Mouse (Mus musculus): ENCODE data around the gene C2cd3. TPM values are rescaled to one million over a fixed set of nuclear protein-coding genes. Genes with fewer than 3 reads are reported as not detected.

The C2cd3 gene
- total and polyA plus RNA-seq, 3 experiments, result 8.5 to 23.5 TPM; not detected in 1

DNA sequence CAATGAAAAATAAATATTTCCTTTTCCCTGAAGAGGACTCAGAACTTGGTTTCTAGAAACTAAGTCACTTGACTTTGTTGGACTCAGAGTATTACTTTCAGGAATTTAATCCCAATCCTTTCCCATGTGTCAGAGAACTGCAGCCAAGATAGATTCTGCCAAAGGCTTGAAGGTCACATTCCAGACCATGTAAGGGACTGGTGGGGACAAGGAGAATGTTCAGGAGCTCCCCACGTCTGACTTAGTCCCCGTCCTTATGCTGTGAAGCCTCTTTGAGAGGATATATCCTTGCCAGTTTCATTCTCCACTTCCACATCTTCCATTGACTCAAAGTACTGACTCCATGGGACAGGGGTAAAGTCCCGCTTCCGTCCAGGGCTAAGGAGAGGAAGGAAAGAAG is 17.0 kb upstream of the C2cd3 start:
- Histone ChIP-seq H3K27ac (ENCODE audit: control insufficient read depth, low read depth, low read length) (no peak overlapping the region), H3K9ac (ENCODE audit: control insufficient read depth, low read depth, low read length, poor library complexity, severe bottlenecking) (no peak overlapping the region), H3K36me3 (ENCODE audit: control insufficient read depth in 1 of 2, insufficient read depth in 2 of 2, low read length in 2 of 2) (peaks cover 0 to 8% of the 10 kb centered on the region in 2 experiments; a peak in 2 of 4 replicates), H3K4me1 (ENCODE audit: control insufficient read depth in 1 of 2, insufficient read depth in 2 of 2, low read length in 2 of 2) (no peaks in the 10 kb centered on the region), H3K27me3 (ENCODE audit: control insufficient read depth in 1 of 2, insufficient read depth in 2 of 2, low read length in 2 of 2) (no peaks in the 10 kb centered on the region), H3K79me2 (ENCODE audit: control insufficient read depth, insufficient read depth, low read length, poor library complexity) (no peaks in the 10 kb centered on the region), H3K9me3 (replicated peaks; ENCODE audit: insufficient read depth, low read length) (no peaks in the 10 kb centered on the region), H3K4me3 (ENCODE audit: control insufficient read depth in 1 of 2, insufficient read depth in 1 of 2, low read depth in 2 of 2, low read length in 2 of 2) (no peak overlapping the region)
- TF ChIP-seq CHD1 (IDR thresholded peaks at IDR 0.05; ENCODE audit: low read depth, low read length) (no peak), RAD21 (IDR thresholded peaks at IDR 0.05; ENCODE audit: low read depth, low read length) (no peak), ZNF384 (IDR thresholded peaks at IDR 0.05; ENCODE audit: low read depth, low read length) (no peak), SMC3 (IDR thresholded peaks at IDR 0.05; ENCODE audit: low read depth, low read length) (no peak), ZMIZ1 (IDR thresholded peaks at IDR 0.05; ENCODE audit: low read depth, low read length) (no peak), TAL1 (IDR thresholded peaks at IDR 0.05; ENCODE audit: low read length) (no peak), CHD2 (IDR thresholded peaks at IDR 0.05; ENCODE audit: low read length) (no peak), MEF2A (IDR thresholded peaks at IDR 0.05; ENCODE audit: extremely low read depth, insufficient replicate concordance, low read depth, low read length, poor library complexity, severe bottlenecking) (no peak)
- no peak for DNase-seq (ENCODE audit: low read depth, low spot score)

DNA sequence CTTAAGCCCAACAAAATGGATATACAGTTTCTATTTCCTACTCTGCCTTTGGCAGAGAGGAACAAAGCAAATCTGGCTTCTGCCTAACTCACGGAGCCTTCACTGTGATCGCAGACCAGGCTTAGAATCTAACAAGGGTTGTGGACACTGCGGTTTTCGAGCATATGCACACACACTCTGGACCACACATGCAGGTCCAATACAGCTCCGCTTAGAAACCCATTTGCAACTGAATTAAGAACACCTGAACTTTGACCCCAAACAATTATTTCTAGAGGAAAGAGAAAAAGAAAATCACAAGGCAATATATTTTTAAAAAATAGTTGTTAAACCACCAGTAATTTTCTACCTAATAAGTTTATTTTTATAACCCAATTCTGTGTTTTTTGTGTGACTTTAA is 15.7 kb upstream of the C2cd3 start:
- no peak for TF ChIP-seq MAZ (IDR thresholded peaks at IDR 0.05; ENCODE audit: low read depth, low read length)
- no peak for TF ChIP-seq HCFC1 (IDR thresholded peaks at IDR 0.05; ENCODE audit: low read depth, low read length)
- no peak for TF ChIP-seq USF2 (IDR thresholded peaks at IDR 0.05; ENCODE audit: borderline replicate concordance in 1 of 2, insufficient read depth in 1 of 2, low read depth in 1 of 2, low read length in 2 of 2)
- no peak for TF ChIP-seq RCOR1 (IDR thresholded peaks at IDR 0.05; ENCODE audit: low read depth, low read length)
- no peak for TF ChIP-seq CHD1 (IDR thresholded peaks at IDR 0.05; ENCODE audit: low read depth, low read length)
- no peak for TF ChIP-seq GATA1 (IDR thresholded peaks at IDR 0.05; ENCODE audit: low read depth, low read length)
- no peak for TF ChIP-seq ETS1 (IDR thresholded peaks at IDR 0.05; ENCODE audit: low read depth, low read length)
- TF ChIP-seq SMC3 (IDR thresholded peaks at IDR 0.05; ENCODE audit: low read depth, low read length), result no peak
- TF ChIP-seq GABPA (IDR thresholded peaks at IDR 0.05; ENCODE audit: low read depth, low read length), result no peak
- no peak for TF ChIP-seq MYB (IDR thresholded peaks at IDR 0.05; ENCODE audit: low read depth, low read length)
- no peak for TF ChIP-seq MYC (IDR thresholded peaks at IDR 0.05; ENCODE audit: low read depth, low read length)
- TF ChIP-seq TBP (IDR thresholded peaks at IDR 0.05; ENCODE audit: low read depth, low read length), result no peak
- TF ChIP-seq NRF1 (IDR thresholded peaks at IDR 0.05; ENCODE audit: insufficient read depth, low read depth, low read length, poor library complexity, severe bottlenecking), result no peak
- TF ChIP-seq CHD2 (IDR thresholded peaks at IDR 0.05; ENCODE audit: low read length), result no peak
- no peak for TF ChIP-seq BHLHE40 (IDR thresholded peaks at IDR 0.05; ENCODE audit: borderline replicate concordance, low read depth, low read length)
- no peak for TF ChIP-seq SIN3A (IDR thresholded peaks at IDR 0.05; ENCODE audit: low read length)
- no peak for TF ChIP-seq E2F4 (IDR thresholded peaks at IDR 0.05; ENCODE audit: borderline replicate concordance, low read depth, low read length)
- TF ChIP-seq POLR2AphosphoS5 (IDR thresholded peaks at IDR 0.05; ENCODE audit: borderline replicate concordance, low read depth, low read length), result no peak
- no peak for TF ChIP-seq MXI1 (IDR thresholded peaks at IDR 0.05; ENCODE audit: low read depth, low read length)
- no peak for TF ChIP-seq KAT2A (conservative IDR thresholded peaks at IDR 0.05; ENCODE audit: low read depth, low read length)
- Histone ChIP-seq H3K27me3 (ENCODE audit: control insufficient read depth in 1 of 2, insufficient read depth in 2 of 2, low read length in 2 of 2) (no peaks in the 10 kb centered on the region), H3K79me2 (ENCODE audit: control insufficient read depth, insufficient read depth, low read length, poor library complexity) (no peaks in the 10 kb centered on the region), H3K9ac (ENCODE audit: control insufficient read depth, low read depth, low read length, poor library complexity, severe bottlenecking) (no peak overlapping the region), H3K27ac (ENCODE audit: control insufficient read depth, low read depth, low read length) (no peak overlapping the region), H3K4me3 (ENCODE audit: control insufficient read depth in 1 of 2, insufficient read depth in 1 of 2, low read depth in 2 of 2, low read length in 2 of 2) (no peak overlapping the region), H3K36me3 (ENCODE audit: control insufficient read depth in 1 of 2, insufficient read depth in 2 of 2, low read length in 2 of 2) (peaks cover 0 to 6% of the 10 kb centered on the region in 2 experiments; a peak in 2 of 4 replicates), H3K4me1 (ENCODE audit: control insufficient read depth in 1 of 2, insufficient read depth in 2 of 2, low read length in 2 of 2) (no peaks in the 10 kb centered on the region), H3K9me3 (replicated peaks; ENCODE audit: insufficient read depth, low read length) (no peaks in the 10 kb centered on the region)
- no peak for DNase-seq (ENCODE audit: low read depth, low spot score)
